Mouse (Mus musculus) ES-E14 (cell line): ENCODE measurements around the gene Prorsd1.
"Not testable (repeated sequence)": the region's sequence is repeated elsewhere in the genome, so short reads cannot be mapped to it uniquely, and the experiment has no call there.

Experiments
- MAFK ChIP-seq: IDR thresholded peaks from 2 replicates; pipeline ENCODE4 v1.6.1; 2014; ENCODE audit warnings: mild to moderate bottlenecking, low read depth, low read length, inconsistent platforms; ENCODE audit not compliant: insufficient read depth
- ZC3H11A ChIP-seq: IDR thresholded peaks from 2 replicates; pipeline ENCODE4 v1.6.1; 2012; ENCODE audit warnings: low read depth, mild to moderate bottlenecking, inconsistent platforms, low read length, borderline replicate concordance

- not testable (repeated sequence) for TF ChIP-seq ZC3H11A, MAFK
Observed at GRCm38 (mm10) chr11:29545150-29545752, 30.4 kb upstream of the Prorsd1 start.
